Mouse (Mus musculus): ENCODE measurements around the gene Chkb. TPM values are rescaled to one million over a fixed set of nuclear protein-coding genes. Genes with fewer than 3 reads are reported as not detected.
"Not testable (repeated sequence)": the region's sequence is repeated elsewhere in the genome, so short reads cannot be mapped to it uniquely, and the experiment has no call there.

Chkb gene
- polyA plus RNA-seq, 1 experiment from 2014 or later: 70.8 TPM

DNA sequence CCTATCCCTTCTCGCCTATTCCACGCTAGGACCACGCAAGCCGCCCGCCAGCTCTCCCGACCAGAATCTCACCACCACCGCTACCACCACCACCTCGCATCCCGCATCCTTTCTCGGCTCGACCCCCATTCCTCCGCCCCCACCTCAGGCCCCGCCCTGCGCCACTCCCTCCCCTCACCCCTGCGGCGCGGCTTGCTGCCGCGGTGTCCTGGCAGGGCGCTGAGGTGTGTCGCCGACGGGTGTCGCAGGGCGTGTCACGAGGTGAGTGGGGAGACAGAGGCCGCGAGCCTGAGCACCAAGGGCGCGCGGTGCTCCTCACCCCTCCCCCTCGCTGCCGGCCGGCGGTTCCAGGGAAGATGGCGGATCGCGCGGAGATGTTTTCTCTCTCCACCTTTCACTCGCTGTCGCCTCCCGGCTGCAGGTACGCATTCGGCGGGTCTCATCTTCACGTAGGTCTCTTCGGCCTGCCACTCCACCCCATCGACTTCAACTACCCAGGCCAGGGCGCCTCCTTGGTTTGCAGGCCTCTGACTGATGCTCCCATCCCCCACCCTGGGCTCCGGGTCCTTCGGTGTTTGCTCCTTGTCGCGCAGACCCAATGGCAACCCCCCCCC is 24.3 kb upstream of the Chkb start, which contains the start of gene Mapk8ip2:
Mapk8ip2 (plus strand) TSS at position 49 of the 614 bp plus-strand sequence.
- DNase-seq (ENCODE audit: low spot score): no peak

DNA sequence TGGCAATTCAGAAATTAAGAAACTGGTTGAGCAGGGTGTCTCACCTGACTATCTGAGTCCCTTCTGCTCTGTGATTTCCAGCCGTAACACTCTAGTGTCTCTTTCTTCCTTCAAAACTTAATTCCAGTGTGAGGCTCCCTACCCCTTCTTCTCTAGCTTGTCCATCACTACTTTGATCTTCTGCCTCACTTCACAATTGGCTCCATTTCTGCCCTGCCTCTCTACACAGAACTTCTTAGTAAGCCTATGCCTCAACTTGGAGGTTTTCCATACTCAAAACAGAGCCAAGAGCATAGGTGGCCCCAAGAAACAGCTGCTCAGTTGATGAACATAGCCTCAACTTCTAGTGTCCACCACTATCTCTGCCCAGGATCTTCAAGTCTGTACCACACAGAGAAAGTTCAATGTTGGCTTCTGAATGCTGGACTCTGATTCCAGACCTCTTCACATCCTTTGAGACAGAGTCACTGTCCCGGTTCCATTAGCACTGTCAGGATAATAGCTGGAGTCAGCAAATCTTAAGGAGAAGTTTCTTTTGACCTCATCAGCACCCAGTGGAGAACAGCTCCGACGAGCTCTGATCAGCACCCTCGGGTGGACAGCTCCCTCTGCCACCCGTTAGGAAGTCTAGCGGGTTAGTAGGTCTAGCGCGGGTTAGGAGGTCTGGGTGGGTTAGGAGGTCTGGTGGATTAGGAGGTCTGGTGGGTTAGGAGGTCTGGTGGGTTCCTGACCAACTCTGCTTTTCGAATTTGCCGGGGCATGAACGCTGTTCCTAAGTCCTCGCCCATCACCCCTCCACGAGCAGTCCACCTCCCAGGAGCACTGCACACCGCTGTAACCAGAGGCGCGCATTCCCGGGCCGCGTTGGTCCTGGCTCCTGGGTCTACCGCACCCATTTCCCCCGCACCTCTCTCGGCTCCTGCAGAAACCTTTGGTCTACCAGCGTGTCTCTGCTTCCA is 23.5 kb upstream of the Chkb start:
- DNase-seq (ENCODE audit: low spot score): peak; percentile 66

DNA sequence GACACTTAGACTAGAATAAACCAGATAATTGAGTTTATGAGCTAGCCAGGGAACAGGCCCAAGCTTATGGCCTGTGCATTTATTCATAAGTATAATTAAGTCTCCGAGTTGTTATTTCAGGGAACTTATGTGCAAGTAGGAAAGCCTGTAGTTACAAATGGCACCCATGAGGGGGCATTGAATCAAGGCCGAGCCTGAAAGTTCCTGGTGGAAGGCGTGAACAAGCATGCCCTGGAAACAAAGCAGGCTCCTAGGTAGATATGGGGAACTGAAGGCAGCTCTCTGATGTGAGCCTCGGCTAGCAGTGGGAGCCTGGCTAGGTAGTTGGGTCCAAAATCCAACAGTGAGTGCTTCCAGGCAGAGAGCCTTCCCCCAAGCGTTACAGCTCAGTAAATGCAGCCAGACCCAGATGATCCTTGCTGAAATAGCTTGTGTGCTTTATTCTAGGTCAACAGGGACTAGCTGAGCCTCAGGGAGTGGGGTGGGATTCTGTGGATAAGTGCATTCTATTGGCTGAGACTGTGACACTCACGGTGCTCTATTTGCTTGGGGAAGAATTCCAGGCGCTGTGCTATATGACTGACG is 12.9 kb upstream of the Chkb start:
- no peak for DNase-seq (ENCODE audit: low spot score)

DNA sequence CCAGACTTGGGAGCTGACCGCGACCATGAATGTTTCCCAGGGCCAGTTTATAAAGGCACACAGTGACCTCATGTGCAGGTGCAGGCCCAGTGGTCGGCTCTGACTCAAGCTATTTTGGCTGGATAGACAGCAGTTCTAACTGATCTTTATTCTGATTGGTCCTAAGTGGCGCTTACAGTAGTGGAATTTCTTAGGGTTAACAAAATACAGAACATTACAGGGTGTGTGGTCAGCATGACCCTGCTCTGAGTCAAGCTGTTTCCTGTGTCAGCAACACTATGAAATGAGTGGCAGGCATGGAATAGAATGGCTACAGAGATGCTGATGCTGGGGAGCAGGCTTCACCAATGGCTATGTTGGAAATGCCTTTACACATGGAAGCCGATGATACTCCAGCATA is 6.2 kb upstream of the Chkb start:
- no peak for DNase-seq (ENCODE audit: low spot score)

DNA sequence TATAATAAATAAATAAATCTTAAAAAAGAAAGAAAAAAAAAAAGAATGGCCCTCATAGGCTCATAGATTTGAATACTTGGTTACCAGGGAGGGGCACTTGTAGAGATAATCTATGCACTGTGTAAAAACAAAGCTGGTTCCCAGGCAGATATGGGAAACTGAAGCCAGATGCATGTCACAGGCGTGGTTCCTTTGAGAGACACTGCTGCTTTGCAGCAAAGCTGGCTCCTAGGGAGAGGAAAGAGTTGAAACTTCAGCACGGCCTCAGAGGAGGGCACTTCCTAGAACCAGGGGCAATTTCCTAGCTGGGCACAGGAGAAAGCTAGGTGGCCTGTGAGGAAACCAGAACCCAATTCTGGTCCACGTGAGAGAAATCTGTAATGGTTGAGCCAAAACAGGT is 4.4 kb upstream of the Chkb start:
- no peak for DNase-seq (ENCODE audit: low spot score)

DNA sequence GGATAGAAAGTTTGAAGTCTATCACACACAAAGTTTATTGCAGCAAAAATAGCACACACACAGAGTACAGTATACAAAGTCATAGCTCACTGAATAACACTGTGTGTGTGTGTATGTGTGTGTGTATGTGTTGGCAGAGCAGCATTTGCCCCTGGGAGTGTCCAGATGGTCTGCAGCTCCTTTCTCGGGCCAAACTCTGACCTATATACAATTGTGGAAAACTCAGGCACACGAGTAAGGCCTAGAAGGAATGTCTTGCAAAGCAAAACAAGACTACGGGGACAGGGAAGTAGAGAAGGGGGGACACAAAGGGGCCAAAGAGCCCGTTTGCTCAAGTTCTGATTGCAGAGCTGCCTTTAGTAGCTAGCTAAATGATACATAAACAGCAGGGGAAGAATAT is 3.2 kb upstream of the Chkb start:
- no peak for DNase-seq (ENCODE audit: low spot score)

DNA sequence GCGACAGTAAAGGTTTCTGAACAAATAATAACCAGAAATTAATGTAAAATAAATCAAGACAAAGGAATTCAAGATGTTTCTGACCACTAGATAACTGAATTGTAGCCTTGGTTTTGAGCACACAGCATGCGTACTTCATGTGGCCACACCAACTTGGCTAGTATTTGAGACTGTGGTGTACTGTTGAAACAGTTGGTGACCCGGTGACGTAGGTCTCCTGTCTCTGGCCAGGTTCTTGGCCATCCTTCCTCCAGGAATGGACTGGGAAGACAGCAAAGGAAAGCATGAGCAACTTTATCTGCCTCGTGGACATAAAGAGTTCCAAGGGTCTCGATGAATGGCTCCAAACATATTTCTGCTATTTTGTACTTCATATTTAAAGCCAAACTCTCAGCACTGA is 2.1 kb upstream of the Chkb start:
- DNase-seq (ENCODE audit: low spot score): no peak

DNA sequence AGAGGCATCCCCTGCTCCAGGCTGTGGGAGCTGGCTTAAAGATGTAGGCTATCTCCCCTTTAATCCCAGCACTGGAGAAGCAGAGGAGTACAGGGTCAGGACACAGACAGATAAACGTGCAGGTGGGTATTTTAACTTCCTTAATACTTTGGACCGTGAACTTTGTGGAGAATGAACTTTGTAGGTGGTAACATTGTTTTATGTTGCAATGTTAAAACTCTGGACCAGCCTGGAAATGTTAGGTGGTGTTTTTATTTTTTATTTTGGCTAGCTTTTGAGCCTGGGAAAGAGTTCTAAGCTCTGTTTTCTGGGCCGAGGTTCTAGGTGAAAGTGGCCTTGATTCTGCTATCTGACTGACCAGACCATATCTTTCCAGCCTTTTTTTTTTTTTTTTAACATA is 1.6 kb upstream of the Chkb start:
- no peak for DNase-seq (ENCODE audit: low spot score)

DNA sequence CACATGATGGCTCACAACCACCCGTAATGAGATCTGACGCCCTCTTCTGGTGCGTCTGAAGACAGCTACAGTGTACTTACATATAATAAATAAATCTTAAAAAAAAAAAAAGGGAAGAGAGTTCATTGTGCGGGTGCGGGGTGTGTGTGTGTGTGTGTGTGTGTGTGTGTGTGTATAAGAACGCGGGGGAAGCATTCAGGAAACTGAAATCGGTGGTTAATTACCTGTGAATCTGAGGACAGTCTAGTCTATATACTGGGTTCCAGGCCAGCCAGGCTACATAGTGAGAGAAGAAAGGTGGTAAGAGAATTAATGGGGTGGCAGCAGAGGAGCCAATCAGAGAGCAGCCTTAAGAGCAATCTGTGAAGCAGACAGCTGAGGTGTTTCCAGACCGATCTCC is 1.1 kb upstream of the Chkb start:
- DNase-seq (ENCODE audit: low spot score): not testable (repeated sequence)

DNA sequence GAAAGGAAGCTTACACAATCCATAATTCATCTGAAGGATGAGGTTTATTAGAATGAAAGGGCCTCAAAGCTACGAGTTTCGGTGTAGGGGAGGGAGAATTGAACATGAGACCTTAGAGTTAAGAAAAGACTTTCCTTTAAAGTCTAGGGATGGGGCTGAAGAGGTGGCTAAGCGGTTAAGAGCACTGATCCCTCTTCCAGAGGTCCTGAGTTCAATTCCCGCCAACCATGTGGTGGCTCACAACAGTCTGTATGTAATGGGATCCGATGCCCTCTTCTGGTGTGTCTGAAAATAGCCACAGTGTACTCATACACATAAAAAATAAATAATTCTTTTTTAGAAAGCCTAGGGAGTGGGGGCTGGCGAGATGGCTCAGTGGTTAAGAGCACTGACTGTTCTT is 633 bp upstream of the Chkb start:
- no peak for DNase-seq (ENCODE audit: low spot score)

DNA sequence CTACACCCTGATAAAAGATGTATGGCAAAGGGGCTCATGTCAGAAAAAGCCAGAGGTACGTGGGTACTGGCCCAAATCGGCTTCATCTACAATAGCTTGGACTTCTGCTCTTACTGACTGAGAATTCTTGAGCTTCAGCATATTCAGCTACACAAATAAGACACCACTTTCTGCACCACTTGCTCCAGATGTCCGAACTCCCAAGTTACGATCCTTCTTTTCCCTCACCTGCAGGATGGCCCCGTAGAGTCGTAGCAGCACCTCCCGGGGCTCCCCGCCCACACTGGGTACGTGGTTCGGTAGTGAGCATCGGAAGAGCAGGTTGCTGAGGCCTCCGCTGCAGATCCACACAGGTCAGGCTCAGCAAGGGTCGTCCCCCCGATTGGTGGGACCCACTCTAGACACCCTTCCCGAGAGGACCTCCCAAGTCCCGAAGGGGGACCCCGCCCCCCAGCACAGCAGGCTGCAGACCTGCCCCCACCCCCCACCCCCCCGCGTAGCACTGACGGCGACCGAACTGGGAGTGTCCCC is 822 bp downstream of the Chkb start:
- DNase-seq (ENCODE audit: low spot score): no peak

DNA sequence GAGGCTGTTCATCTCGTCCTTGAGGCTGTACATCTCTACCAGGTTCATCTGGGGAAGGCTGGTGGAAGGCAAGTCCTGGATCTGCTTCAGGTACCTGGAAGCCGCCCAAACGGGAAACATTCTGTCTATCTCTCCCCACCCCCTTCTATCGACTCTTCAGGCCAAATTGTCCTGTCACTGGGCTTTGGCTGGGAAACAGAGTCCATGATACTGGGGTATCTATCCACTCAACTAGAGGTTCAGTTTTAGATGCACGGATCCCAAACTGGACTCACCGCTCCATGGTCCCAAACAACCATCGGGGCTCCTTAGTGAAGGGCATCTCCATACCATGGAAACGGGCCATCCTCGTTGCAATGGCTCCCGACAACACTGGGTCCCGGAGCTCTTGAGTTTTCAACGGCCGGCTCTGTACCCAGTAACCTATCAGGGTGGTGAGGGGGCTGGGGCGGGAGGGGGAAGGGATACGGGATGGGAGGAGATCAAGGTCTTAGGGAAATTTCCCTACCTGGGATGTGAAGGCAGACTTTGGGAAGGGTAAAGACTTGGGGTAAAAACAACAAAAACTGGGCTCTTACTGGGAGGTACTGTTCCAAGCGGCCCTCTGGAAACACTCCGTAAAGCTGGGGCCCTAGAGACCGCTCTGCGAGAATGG is 1.4 kb downstream of the Chkb start:
- DNase-seq (ENCODE audit: low spot score): no peak

DNA sequence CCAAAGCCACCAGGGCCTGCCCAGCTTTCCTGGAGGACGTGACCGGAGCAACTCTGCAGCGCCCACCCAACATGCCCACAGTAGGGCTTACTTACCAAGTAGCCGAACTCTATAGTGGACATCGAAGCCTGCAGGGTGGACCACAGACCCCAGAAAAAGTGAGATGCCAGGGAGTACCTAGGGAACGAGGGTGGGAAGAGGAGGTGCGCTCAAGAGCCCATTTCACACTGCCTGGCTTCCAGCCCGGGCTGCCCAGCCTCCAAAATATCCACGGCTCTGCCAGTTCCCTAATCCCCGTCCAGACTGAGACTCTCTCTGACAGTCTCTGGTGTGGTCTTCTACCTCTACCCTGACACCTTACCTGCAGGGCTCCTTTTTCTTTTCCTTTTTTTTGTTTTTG is 3.0 kb downstream of the Chkb start:
- DNase-seq (ENCODE audit: low spot score): no peak

DNA sequence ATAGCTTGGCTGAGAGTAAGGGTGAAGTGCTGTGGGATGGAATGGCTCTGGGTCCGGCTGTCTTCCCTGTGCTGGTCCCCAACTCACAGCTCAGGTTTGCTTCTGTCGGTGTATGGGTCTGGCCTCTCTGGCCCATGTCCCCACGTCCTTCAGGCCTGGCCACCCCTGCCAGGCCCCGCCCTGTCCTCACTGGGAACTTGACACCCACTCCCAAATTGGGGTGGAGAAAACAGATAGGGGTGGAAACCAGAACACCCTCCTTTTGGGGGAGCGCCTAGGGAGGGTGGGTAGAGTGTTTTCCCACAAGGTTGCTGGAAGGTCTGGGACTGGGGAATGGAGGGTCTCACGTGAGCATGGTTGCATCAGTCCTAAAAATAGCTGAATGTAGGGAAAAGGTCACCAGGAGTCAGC is 4.0 kb downstream of the Chkb start, which contains the start of gene Cpt1b:
Cpt1b (minus strand) TSS at position 153 of the 411 bp plus-strand sequence.
- no peak for DNase-seq (ENCODE audit: low spot score)

DNA sequence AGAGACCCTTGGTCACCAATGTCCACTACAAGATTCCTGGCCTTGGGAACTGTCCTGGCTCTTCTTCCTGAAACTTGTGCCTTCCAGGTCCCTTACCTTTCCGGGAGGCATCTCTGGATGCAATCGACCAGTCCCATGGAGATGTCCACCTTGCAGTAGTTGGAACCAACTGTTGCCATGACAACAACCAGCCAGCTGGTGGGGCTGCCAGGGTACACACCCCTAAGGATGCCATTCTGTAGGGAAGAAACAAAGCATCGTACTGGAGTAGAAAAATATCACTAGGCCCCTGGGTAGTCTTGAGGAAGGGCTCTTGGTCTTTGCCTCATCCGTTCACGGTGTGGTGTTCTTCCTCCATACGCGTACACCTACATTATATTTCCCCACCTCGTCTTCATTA is 5.1 kb downstream of the Chkb start:
- no peak for DNase-seq (ENCODE audit: low spot score)

DNA sequence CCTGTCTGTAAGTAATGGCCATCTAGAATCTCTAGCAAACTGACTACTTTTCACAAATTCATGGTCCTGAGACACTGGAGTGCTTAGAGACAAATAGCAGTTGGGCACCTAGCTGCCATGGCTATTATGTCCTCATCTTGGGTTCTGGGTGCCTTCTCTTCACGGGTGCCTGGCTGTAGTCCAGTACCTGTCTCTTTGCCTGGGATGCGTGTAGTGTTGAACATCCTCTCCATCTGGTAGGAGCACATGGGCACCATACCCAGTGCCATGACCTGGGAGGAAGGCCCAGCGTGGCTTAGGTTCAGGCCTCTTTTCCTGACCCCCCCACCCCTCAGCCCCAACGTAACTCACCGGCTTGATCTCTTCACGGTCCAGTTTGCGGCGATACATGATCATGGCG is 7.8 kb downstream of the Chkb start:
- no peak for DNase-seq (ENCODE audit: low spot score)

DNA sequence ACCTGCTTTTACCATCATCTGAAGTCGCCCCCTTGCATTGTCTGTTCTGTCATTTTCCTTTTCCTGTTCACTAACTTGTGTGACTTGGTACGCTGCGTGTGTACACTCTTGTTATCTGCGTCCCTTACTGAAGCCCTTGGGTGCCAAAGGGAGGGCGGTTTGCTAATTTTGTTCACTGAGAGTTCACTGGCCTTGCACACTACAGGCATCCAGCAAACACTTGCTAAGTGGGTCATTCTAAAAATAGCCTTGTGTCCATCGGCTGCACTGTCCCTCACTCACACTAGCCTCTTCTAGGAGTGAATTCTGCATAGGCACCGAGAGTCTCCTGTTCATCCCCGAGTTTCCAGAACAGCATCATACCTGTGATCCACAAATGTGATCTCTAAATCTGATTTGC is 14.4 kb downstream of the Chkb start:
- no peak for DNase-seq (ENCODE audit: low spot score)

DNA sequence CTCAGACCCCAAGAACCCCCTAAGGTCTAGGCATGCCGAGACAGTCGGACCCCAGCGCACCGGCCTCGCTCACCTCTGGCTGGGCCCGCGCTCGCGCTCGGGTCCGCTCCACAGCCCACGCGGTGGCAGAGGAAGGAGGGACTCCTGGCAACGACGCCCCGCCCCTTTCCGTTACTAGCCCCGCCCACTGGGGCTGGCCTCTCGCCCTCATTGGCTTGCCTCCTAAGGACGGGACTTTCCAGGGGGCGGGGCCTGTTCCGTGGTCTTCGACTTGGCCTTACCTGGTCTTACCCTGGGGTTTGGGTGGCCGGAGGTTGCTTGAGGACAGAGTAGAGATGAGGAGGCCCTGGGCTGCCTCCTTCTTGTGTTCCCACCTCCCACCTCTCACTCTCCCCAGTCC is 19.6 kb downstream of the Chkb start, which contains the start of gene Syce3:
Syce3 (minus strand) TSS at position 386 of the 400 bp plus-strand sequence.
- no peak for DNase-seq (ENCODE audit: low spot score)

DNA sequence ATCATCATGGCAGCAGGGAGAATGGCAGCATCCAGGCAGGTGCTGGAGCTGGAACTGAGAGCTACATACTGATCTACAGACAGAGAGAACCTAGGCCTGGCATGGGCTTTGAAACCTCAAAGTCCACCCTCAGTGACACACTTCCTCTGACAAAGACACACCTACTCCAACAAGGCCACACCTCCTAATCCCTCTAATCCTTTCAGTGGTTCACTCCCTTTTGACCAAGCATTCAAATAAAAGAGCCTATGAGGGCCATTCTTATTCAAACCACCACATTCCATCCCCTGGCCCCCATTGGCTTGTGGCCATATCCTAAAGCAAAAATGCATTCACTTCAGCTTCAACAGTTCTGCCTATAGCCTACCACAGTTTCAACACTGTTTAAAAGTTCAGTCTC is 23.0 kb downstream of the Chkb start:
- DNase-seq (ENCODE audit: low spot score): no peak

DNA sequence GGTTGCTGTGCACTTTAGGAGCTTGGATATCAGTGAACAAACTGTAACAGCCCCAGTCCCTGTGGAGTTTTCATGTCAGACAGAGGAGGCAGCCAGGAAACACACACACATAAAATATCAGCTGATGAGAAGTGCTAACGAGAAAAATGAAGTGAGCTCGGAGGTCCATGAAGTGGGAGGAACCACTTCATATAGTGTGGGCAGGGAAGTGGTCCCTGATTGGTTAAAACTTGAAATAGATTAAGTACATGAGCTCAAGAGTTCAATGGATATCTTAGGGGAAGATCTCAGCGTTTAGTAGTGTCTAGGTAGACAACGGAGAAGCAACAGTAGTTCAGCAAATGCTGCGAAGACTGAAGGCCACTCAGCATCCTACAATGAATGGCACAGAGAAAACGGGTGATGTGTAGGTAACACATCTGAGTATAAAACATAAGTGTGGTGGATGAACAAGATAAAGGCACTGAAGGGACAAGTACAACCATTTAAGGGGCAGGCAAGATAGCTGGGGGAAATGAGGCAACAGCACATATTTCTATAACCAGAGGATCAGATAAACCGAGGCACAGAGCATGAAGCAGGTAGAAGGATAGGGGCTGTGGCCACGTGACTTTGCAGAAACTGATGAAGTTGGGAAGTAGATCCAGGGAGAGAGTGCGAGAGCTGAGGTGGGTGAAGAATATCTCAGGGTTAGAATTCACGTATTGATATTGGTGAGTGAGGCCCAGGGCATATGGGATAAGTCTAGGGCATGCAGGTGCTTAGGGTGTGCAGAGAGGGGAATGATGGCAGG is 24.7 kb downstream of the Chkb start:
- DNase-seq (ENCODE audit: low spot score): no peak

DNA sequence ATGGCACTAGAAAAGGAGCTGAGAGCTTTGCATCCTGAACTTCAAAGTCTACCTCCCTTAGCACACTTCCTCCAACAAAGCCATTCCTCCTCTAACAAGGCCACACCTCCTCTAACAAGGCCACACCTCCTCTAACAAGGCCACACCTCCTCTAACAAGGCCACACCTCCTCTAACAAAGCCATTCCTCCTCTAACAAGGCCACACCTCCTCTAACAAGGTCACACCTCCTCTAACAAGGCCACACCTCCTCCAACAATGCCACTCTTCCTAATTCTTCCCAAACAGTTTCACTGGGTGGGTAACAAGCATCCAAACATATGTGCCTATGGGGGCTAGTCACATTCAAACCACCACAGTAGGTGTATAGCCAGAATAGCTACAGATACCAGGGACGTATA is 27.2 kb downstream of the Chkb start:
- no peak for DNase-seq (ENCODE audit: low spot score)
